Mouse (Mus musculus) hindbrain, embryonic 15.5 days (tissue): ENCODE measurements around the gene Lsamp. TPM values are rescaled to one million over a fixed set of nuclear protein-coding genes. Genes with fewer than 3 reads are reported as not detected.

Experiments
- ATAC-seq: fragments of 200-750 bp; cut with Nextera tagmentation; 2 replicates; pipeline ENCODE4 v1.8.0; 2017; ENCODE audit warnings: low read depth, moderate number of reproducible peaks, moderate TSS enrichment; ENCODE audit not compliant: low FRiP score
- H3K27ac ChIP-seq: fragments of 300-500 bp; sonication (generic); replicated peaks from 2 replicates; pipeline ENCODE4 v1.5.1; 2015; ENCODE audit warnings: mild to moderate bottlenecking, inconsistent platforms
- H3K27me3 ChIP-seq: fragments of 300-500 bp; sonication (generic); 2 replicates; pipeline ENCODE4 v1.6.1; 2015; ENCODE audit warnings: control low read depth, inconsistent platforms
- H3K36me3 ChIP-seq: fragments of 300-500 bp; sonication (generic); 2 replicates; pipeline ENCODE4 v1.6.1; 2015; ENCODE audit warnings: control low read depth, inconsistent platforms
- H3K4me1 ChIP-seq: fragments of 300-500 bp; sonication (generic); replicated peaks from 2 replicates; pipeline ENCODE4 v1.6.1; 2015; ENCODE audit warnings: control low read depth, inconsistent platforms
- H3K4me2 ChIP-seq: fragments of 300-500 bp; sonication (generic); 2 replicates; pipeline ENCODE4 v1.6.1; 2015; ENCODE audit warnings: moderate library complexity, mild to moderate bottlenecking, inconsistent platforms
- H3K4me3 ChIP-seq: fragments of 300-500 bp; sonication (generic); 2 replicates; pipeline ENCODE4 v1.5.1; 2015; ENCODE audit warnings: mild to moderate bottlenecking, inconsistent platforms
- H3K9ac ChIP-seq: fragments of 300-500 bp; sonication (generic); 2 replicates; pipeline ENCODE4 v1.6.1; 2015; ENCODE audit warnings: inconsistent platforms
- H3K9me3 ChIP-seq: fragments of 300-500 bp; sonication (generic); 2 replicates; pipeline ENCODE4 v1.6.1; 2016; ENCODE audit warnings: control low read depth, inconsistent platforms
- WGBS: fragments of 180-500 bp; shearing (Covaris S2); methylation state at CpG from one replicate; pipeline ENCODE4 v1.1.7; 2015; 5-methylcytosine and 5-hydroxymethylcytosine counted together
- polyA plus RNA-seq: library from polyadenylated mRNA; unstranded; fragments of >200 nt; fragmentation: Nextera tagmentation; extraction: Ambion mirVana; gene quantifications from 2 replicates; pipeline ENCODE4 v1.2.1, GENCODE M21; 2015

Gene Lsamp
- 87.8 and 89.3 TPM in 2 replicates for polyA plus RNA-seq

DNA sequence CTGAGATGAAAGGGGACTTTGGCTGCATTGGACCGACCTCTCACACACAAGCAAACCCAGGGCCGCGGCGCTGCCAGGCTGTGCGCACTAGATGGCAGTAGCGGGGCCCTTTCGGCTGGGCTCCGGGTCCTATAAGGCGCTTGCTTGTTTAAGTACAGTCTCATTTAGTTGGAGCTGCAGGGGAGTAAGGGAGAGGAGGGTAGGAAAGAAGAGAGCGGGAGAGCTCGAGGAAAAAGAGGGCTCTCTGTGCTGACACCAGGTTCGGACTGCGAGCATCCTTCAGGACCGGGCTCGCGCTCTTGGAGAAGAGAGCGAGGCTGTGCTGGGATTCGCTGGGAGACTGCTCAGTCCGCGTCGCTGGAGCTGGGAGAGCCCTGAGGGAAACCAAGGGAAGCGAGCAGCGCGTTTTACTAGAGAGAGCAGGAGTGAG, at the start of gene Lsamp:
Lsamp (plus strand) TSS at position 157 of the 430 bp plus-strand sequence.
- H3K4me2 ChIP-seq: peak within 1 kb of the TSS; percentile 66
- peak within 1 kb of the TSS; percentile 93 for H3K27ac ChIP-seq
- peaks cover 11% of the 10 kb centered on the region for H3K4me1 ChIP-seq
- no peaks in the 10 kb centered on the region for H3K36me3 ChIP-seq
- H3K4me3 ChIP-seq: peak within 1 kb of the TSS; percentile 66
- peak within 1 kb of the TSS; percentile 84 for H3K9ac ChIP-seq
- H3K27me3 ChIP-seq: no peaks in the 10 kb centered on the region
- ATAC-seq: peak; percentile 93
- no peaks in the 10 kb centered on the region for H3K9me3 ChIP-seq
- 0% methylated on average over 24 of the region's 24 CpGs for whole genome bisulfite sequencing

DNA sequence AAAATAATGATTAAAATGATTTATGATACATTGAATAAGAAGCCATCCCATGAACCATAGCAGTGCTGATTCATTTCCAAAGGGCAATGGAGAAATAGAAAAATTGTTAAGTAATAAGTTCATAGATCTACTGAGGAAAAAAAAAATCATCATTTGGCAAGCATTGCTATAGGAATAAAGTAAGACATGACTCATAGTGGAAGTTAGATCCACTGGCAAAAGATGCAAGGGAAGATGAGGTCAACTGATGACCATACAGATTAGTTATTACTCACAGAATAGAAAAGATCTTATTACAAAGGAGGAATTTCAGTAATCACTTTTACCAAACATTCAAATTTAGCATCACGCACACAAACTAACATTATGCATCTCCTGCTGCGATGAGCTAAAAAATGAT, 26.5 kb upstream of the Lsamp start:
- no peak overlapping the region for H3K4me3 ChIP-seq
- H3K27ac ChIP-seq: no peak overlapping the region
- no peak overlapping the region for H3K4me2 ChIP-seq
- no peaks in the 10 kb centered on the region for H3K9me3 ChIP-seq
- H3K9ac ChIP-seq: no peak overlapping the region
- WGBS: 96% methylated on average over 2 of the region's 2 CpGs
- no peak for ATAC-seq
- no peaks in the 10 kb centered on the region for H3K36me3 ChIP-seq
- H3K27me3 ChIP-seq: no peaks in the 10 kb centered on the region
- H3K4me1 ChIP-seq: no peaks in the 10 kb centered on the region

DNA sequence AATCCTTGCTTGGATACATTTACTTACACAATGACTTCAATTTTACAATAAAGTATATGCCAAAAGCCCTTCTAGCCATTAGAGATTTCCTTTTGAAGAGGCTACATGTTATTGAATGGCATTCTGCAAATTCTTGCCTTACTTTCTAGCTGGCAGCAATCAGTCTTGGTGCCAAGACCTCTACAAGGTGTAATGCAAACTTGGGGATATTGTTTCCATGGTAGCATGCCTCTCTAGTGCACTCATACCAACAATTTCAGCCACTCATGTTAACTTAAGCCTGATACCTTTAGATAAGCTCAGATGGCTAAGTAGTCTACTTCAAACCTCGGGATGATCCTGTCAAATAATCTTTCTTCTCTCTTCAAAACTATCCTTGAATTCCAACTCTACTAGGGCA, 11.4 kb upstream of the Lsamp start:
- no peaks in the 10 kb centered on the region for H3K36me3 ChIP-seq
- H3K4me2 ChIP-seq: no peak overlapping the region
- H3K27ac ChIP-seq: no peak overlapping the region
- H3K9ac ChIP-seq: no peak overlapping the region
- WGBS: 87% methylated on average over 1 of the region's 1 CpGs
- H3K4me3 ChIP-seq: no peak overlapping the region
- H3K9me3 ChIP-seq: no peaks in the 10 kb centered on the region
- no peaks in the 10 kb centered on the region for H3K27me3 ChIP-seq
- no peaks in the 10 kb centered on the region for H3K4me1 ChIP-seq
- ATAC-seq: no peak

DNA sequence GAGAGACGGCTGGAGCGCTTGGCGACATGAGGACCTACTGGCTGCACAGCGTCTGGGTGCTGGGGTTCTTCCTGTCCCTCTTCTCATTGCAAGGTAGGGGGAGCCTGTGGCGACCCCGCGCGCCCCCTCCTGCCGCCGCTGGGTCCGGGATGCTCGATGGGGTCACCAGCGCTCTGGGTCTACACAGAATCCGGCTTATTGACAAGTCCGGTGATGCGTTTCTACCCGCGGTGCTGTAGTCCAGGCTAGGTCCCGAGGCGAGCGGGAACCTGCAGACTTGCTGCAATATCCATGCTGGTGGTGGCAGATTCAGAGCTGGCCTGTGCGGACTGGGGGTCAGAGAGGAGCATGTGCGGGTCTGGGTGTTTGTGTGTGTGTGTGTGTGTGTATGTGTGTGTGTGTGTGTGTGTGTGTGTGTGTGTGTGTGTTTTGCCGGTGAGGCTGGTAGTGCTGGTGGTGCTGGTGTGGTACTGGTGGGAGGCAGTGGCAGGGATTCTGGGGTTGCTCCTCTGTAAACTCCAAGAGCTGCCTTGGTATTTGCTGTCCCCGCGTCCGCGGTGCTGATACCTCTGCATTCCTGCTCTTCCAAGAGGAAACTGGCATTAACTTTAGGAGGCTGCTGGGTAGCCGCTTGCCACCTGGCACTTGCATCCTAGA, 602 bp downstream of the Lsamp start:
- Histone ChIP-seq H3K4me3 (peak overlapping the region; percentile 66), H3K9me3 (no peaks in the 10 kb centered on the region), H3K27me3 (no peaks in the 10 kb centered on the region), H3K27ac (peak overlapping the region; percentile 93), H3K4me2 (peak overlapping the region; percentile 66), H3K9ac (peak overlapping the region; percentile 84), H3K4me1 (peaks cover 11% of the 10 kb centered on the region), H3K36me3 (no peaks in the 10 kb centered on the region)
- WGBS: 1% methylated on average over 28 of the region's 29 CpGs
- ATAC-seq: peak; percentile 78

DNA sequence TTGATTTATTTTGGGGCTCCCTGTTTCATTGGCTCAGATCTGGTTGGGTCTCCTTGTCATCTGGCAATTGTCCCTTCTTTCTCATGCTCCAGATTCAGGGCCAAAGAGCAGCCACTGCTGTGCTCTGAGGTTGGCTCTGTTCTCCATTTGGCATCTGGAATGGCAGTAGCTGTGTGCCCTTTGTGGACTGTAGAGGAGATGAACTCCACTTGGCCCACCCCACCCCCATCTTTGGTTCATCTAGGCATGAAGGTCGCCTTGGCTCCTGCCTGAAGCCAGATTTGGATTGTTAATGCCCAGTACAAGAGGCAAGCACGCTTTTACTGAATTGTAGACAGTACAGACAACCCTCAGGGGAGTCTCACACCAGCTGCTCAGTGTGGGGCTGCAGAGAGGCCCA, 4.3 kb downstream of the Lsamp start:
- H3K4me2 ChIP-seq: 0 out of 2 replicates have a peak overlapping the region, but pooled peaks have one; percentile 17
- peaks cover 11% of the 10 kb centered on the region for H3K4me1 ChIP-seq
- 60% methylated on average over 2 of the region's 2 CpGs for WGBS

DNA sequence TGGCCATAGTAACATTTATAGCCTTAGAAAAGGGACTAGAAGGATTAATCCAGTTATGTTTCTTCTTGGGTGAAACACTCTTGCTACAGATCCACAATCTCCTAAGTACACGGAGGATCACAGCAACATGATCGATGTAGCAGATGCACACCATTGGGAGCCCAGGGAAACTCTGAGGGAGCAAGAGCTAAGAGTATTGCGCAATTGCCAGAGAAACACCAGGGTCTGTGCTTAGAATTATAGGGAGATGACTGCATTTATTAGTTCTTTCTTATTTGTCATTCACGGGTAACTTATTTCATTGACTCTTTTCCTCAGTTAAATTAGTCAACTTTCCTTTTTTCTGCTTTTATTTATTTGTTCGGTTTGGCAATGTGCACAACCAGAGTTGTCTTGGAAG, 10.7 kb downstream of the Lsamp start:
- Histone ChIP-seq H3K4me3 (no peak overlapping the region), H3K27ac (no peak overlapping the region), H3K9ac (no peak overlapping the region), H3K4me2 (no peak overlapping the region), H3K36me3 (no peaks in the 10 kb centered on the region), H3K27me3 (no peaks in the 10 kb centered on the region), H3K9me3 (no peaks in the 10 kb centered on the region), H3K4me1 (no peaks in the 10 kb centered on the region)
- no peak for ATAC-seq
- WGBS: 93% methylated on average over 5 of the region's 5 CpGs

More for the DNA sequence above, 4.3 kb downstream of the Lsamp start:
- H3K9me3 ChIP-seq: no peaks in the 10 kb centered on the region
- H3K27ac ChIP-seq: no peak overlapping the region
- no peak overlapping the region for H3K9ac ChIP-seq
- H3K27me3 ChIP-seq: no peaks in the 10 kb centered on the region
- no peak overlapping the region for H3K4me3 ChIP-seq
- no peaks in the 10 kb centered on the region for H3K36me3 ChIP-seq
- no peak for ATAC-seq

DNA sequence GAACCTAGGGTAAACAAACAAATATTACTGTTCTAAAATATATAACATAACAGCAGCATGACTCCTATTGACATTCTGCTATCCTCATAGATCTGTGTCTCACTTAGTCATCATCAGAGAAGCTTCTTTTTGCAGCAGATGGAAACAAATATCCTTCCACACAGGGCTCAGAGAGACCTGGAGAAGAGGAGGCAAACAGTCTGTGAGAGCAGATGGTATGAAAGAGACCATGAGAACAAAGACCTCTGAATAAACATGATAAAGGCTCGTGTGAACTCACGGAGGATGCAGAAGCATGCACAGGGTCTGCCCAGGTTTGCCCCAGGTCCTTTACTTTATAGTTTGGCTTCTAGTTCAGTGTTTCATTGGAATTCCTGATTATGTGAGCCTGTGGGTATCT, 24.6 kb downstream of the Lsamp start:
- Histone ChIP-seq H3K36me3 (no peaks in the 10 kb centered on the region), H3K9ac (no peak overlapping the region), H3K4me3 (no peak overlapping the region), H3K27me3 (no peaks in the 10 kb centered on the region), H3K9me3 (no peaks in the 10 kb centered on the region), H3K4me1 (no peaks in the 10 kb centered on the region), H3K27ac (no peak overlapping the region), H3K4me2 (no peak overlapping the region)
- ATAC-seq: no peak
- 28% methylated on average over 2 of the region's 2 CpGs for WGBS

DNA sequence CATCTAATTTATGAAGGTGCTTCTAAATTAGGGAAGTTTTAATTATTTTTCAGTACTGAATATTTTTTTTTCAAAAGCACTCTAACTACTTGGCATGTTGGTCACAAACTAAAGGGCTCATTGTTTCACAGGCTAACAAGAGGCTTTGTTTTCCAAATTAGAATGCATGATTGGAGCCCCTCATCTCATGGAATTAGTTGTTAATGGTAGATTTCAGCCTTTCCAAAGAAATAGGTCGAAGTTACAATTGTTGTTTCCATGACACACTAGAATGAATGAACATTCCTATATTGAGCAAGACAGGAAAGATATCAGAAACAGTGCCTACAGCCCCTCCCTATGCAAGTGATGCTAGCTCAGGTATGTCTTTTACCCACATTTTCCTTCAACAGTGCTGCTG, 26.9 kb downstream of the Lsamp start:
- Histone ChIP-seq H3K4me1 (no peaks in the 10 kb centered on the region), H3K27ac (no peak overlapping the region), H3K4me3 (no peak overlapping the region), H3K27me3 (no peaks in the 10 kb centered on the region), H3K9me3 (no peaks in the 10 kb centered on the region), H3K9ac (no peak overlapping the region), H3K4me2 (no peak overlapping the region), H3K36me3 (no peaks in the 10 kb centered on the region)
- ATAC-seq: no peak
- 52% methylated on average over 1 of the region's 1 CpGs for WGBS

DNA sequence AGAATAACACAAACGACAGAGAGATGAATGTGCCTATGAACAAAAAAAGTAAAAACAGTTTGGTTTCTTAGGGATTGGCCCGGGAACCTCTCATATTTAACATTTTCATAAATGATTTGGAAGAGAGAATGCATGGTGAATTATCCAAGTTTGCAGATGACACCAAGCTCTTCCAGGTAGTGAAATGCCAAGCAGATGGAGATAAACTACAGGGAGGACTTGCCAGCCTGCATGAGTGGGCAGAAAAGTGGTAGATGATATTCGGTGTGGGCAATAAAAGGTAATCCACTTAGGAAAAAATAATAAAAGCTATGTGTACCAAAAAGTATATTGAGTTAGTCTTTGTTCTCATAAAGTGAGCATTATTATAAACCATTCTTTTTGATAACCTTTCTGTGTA, 38.5 kb downstream of the Lsamp start:
- no peaks in the 10 kb centered on the region for H3K27me3 ChIP-seq
- no peak overlapping the region for H3K4me3 ChIP-seq
- H3K9me3 ChIP-seq: no peaks in the 10 kb centered on the region
- H3K9ac ChIP-seq: no peak overlapping the region
- H3K36me3 ChIP-seq: no peaks in the 10 kb centered on the region
- no peak for ATAC-seq
- H3K27ac ChIP-seq: no peak overlapping the region
- no peak overlapping the region for H3K4me2 ChIP-seq
- H3K4me1 ChIP-seq: no peaks in the 10 kb centered on the region
- 94% methylated on average over 3 of the region's 3 CpGs for WGBS

DNA sequence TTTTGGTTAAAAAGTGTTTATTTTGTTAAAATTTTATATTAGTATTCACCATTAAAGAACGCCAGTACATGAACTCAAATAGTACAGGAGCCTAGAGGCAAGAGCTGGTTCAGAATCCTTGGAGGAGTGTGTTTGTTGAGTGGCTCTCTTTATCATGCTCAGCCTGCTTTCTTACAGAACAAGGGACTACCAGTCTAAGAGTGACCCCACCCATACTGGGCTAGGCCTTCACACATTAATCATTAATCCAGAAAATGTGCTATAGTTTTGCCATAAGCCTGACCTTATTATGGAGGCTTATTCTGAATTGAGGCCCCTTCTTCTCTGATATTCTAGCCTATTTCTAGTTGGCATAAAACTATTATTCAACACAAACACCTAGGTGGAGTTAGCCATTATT, 52.6 kb downstream of the Lsamp start:
- H3K4me3 ChIP-seq: no peak overlapping the region
- no peak overlapping the region for H3K27ac ChIP-seq
- no peak overlapping the region for H3K4me2 ChIP-seq
- H3K9ac ChIP-seq: no peak overlapping the region
- no peaks in the 10 kb centered on the region for H3K9me3 ChIP-seq
- ATAC-seq: no peak
- H3K4me1 ChIP-seq: no peaks in the 10 kb centered on the region
- H3K36me3 ChIP-seq: no peaks in the 10 kb centered on the region
- whole genome bisulfite sequencing: 95% methylated on average over 1 of the region's 1 CpGs
- H3K27me3 ChIP-seq: no peaks in the 10 kb centered on the region

DNA sequence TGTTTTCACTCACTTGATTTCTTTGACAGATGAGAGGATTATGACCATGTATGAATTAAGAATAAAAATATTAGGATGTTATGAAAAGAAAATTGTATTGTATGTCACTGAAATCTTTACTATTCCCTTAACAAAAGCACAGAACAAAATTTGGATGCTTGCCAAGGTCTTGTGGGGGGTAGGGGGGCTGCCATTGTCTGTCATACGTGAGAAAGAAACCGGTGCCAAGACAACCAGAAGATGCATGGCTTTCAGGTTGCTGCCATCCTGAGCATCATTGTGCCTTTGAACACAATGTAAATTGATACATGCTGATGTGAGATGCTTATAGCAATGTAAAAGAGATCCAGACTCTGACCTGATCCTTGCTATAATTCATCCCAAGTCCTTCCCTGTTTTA, 75.4 kb downstream of the Lsamp start:
- Histone ChIP-seq H3K27me3 (no peaks in the 10 kb centered on the region), H3K4me3 (no peak overlapping the region), H3K4me2 (no peak overlapping the region), H3K9ac (no peak overlapping the region), H3K9me3 (no peaks in the 10 kb centered on the region), H3K27ac (no peak overlapping the region), H3K4me1 (0 out of 2 replicates have a peak, but pooled peaks cover 4% of the 10 kb centered on the region), H3K36me3 (no peaks in the 10 kb centered on the region)
- no peak for ATAC-seq
- WGBS: 14% methylated on average over 2 of the region's 2 CpGs

DNA sequence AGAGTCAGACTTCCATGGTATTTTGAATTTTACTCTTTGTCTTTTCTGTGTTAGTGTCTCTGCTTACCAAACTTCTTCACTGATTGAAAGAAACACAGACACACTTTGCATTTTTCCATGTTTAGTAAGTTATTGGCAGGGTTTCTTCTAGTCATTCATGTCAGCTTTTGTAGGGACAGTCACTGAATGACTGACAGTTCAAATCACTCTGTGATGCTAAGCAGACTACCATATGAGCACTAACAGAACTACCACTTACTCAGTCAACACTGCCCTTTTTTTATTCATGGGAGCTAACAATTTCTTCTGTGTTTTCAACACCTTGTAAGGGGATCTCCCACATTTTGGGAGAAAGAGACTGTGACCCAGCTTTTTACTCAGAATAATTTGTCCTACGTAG, 75.8 kb downstream of the Lsamp start:
- no peak for ATAC-seq

DNA sequence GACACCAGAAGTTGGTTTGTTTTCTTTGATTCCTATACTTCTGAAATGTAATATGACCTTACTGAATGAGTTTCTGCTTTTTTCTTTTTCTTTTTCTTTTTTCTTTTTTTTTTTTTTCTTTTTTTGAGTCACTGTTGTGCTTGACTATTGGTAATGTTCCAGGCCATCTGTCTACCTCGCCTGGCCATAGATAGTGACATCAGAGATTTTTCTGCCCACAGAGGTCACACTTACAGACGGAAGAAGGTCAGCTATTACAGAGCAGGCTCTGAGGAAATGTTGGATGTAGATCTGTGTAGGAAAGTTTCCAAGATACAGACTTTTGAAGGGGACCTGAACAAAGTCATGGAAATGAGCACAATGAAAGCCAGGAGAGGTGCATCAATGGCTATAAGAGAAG, 76.3 kb downstream of the Lsamp start:
- ATAC-seq: no peak
- Histone ChIP-seq H3K9ac (no peak overlapping the region), H3K9me3 (no peaks in the 10 kb centered on the region), H3K27ac (no peak overlapping the region), H3K27me3 (no peaks in the 10 kb centered on the region), H3K36me3 (no peaks in the 10 kb centered on the region), H3K4me3 (no peak overlapping the region), H3K4me1 (0 out of 2 replicates have a peak, but pooled peaks cover 4% of the 10 kb centered on the region), H3K4me2 (no peak overlapping the region)
- 53% methylated on average over 2 of the region's 2 CpGs for WGBS

More for the DNA sequence above, 75.8 kb downstream of the Lsamp start:
- Histone ChIP-seq H3K9ac (no peak overlapping the region), H3K4me2 (no peak overlapping the region), H3K27me3 (no peaks in the 10 kb centered on the region), H3K36me3 (no peaks in the 10 kb centered on the region), H3K4me3 (no peak overlapping the region), H3K9me3 (no peaks in the 10 kb centered on the region), H3K27ac (no peak overlapping the region), H3K4me1 (0 out of 2 replicates have a peak, but pooled peaks cover 4% of the 10 kb centered on the region)
- 77% methylated on average over 1 of the region's 1 CpGs for WGBS
